Mouse (Mus musculus): Measurements from ENCODE around the gene Grap2. TPM values are rescaled to one million over a fixed set of nuclear protein-coding genes. Genes with fewer than 3 reads are reported as not detected.

Gene Grap2
- polyA plus RNA-seq, 1 experiment from 2014 or later: 1.5 TPM

DNA sequence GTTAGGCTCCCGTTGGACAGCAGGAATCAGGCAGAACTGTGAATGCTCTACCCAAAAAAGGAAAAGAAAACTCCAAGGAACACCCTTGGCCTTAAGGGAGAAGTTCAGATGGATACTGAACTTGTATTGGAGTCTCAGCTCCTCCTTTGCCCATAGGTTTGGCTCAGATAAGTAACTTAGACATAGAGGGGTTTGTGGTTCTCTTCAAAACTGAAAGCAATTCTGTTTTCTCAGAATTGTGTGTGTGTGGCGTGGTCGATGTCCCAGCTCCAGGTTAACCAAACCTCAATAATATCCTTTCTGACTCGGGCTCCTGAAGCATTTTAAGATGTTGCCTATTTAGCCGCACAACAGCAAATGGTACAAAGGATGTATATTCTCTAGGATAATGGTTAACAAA lies 18.2 kb downstream of the Grap2 start:
- Histone ChIP-seq H3K9me3 (ENCODE audit: control insufficient read depth, low read length) (no peaks in the 10 kb centered on the region), H3K4me3 (ENCODE audit: low read length) (no peak overlapping the region), H3K4me2 (ENCODE audit: low read depth, low read length) (no peak overlapping the region), H3K4me1 (replicated peaks; ENCODE audit: control insufficient read depth, insufficient read depth, low read length) (no peaks in the 10 kb centered on the region), H3K27ac (ENCODE audit: low read length) (no peak overlapping the region), H3K27me3 (ENCODE audit: control insufficient read depth, insufficient read depth, low read depth, low read length) (no peaks in the 10 kb centered on the region), H3K36me3 (ENCODE audit: control insufficient read depth, insufficient read depth, low read length) (no peaks in the 10 kb centered on the region), H3K9ac (ENCODE audit: low read length) (no peak overlapping the region)
- 77% methylated on average over 5 of the region's 5 CpGs for WGBS
- no peak for ATAC-seq (ENCODE audit: low read depth)

DNA sequence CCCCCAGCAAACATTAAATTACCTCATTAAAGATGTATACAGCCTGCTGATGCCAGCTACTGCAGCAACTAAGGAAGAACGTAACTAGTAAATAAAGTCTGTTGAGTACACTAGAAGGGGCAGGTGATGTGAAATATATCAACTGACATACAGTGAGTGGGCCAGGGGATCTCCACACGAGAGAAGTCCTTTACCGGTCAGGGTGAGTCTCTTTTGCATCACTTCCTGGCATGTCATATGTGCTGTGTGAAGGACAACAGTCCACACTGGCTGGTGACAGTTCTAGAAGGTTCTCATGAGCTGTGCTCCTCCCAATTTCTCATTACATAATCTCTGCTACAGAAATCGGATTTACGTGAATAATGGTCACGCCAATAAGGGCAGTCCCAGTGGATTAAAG lies 20.3 kb downstream of the Grap2 start:
- ATAC-seq (ENCODE audit: low read depth): no peak
- Histone ChIP-seq H3K27ac (ENCODE audit: low read length) (no peak overlapping the region), H3K4me3 (ENCODE audit: low read length) (no peak overlapping the region), H3K9me3 (ENCODE audit: control insufficient read depth, low read length) (no peaks in the 10 kb centered on the region), H3K4me2 (ENCODE audit: low read depth, low read length) (no peak overlapping the region), H3K27me3 (ENCODE audit: control insufficient read depth, insufficient read depth, low read depth, low read length) (no peaks in the 10 kb centered on the region), H3K36me3 (ENCODE audit: control insufficient read depth, insufficient read depth, low read length) (no peaks in the 10 kb centered on the region), H3K9ac (ENCODE audit: low read length) (no peak overlapping the region), H3K4me1 (replicated peaks; ENCODE audit: control insufficient read depth, insufficient read depth, low read length) (no peaks in the 10 kb centered on the region)
- 75% methylated on average over 6 of the region's 6 CpGs for WGBS

DNA sequence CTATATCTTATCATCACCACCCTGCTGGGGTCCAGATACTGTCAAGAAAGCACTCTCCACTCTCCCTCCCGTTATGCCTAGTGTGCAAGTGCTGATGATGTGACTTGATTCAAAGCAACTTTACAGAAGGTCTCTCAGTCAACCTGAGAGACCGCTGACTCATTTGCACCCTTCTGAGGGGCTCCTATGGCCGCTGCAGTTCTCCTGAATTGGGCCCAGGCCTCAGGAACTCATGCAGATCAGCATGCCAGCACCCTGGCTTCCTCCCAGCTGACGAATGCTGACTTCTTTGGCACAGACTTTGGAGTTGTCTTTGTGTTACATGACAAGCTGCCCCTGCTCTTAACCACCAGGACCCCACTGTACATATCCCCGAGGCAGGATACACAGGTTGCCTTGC lies 21.5 kb downstream of the Grap2 start:
- Histone ChIP-seq H3K36me3 (ENCODE audit: control insufficient read depth, insufficient read depth, low read length) (no peaks in the 10 kb centered on the region), H3K4me2 (ENCODE audit: low read depth, low read length) (no peak overlapping the region), H3K4me3 (ENCODE audit: low read length) (no peak overlapping the region), H3K9ac (ENCODE audit: low read length) (no peak overlapping the region), H3K4me1 (replicated peaks; ENCODE audit: control insufficient read depth, insufficient read depth, low read length) (no peaks in the 10 kb centered on the region; the same call in 1 of the 2 replicates), H3K27me3 (ENCODE audit: control insufficient read depth, insufficient read depth, low read depth, low read length) (no peaks in the 10 kb centered on the region), H3K9me3 (ENCODE audit: control insufficient read depth, low read length) (no peaks in the 10 kb centered on the region), H3K27ac (ENCODE audit: low read length) (no peak overlapping the region)
- no peak for ATAC-seq (ENCODE audit: low read depth)
- 49% methylated on average over 5 of the region's 5 CpGs for WGBS

DNA sequence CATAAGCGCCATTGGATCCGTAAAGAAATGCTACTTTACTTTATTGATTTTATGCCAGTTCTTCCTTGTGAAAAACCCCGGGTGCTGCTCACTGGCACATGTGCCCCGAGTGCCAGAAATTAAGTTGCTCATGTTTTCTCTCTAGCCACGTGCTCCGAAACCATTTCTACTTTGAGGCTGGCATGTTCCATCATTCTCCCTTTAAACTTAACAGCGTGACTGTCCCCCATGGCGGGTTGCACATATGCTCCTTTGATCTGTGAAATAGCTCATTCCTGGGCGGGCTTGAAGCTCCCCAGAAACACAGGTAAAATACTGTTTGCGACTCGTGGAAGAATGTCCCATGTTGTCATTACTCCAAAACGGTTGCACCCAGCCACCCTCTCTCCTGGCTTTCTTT lies 26.4 kb downstream of the Grap2 start:
- H3K36me3 ChIP-seq (ENCODE audit: control insufficient read depth, insufficient read depth, low read length): no peaks in the 10 kb centered on the region
- H3K9me3 ChIP-seq (ENCODE audit: control insufficient read depth, low read length): no peaks in the 10 kb centered on the region
- H3K9ac ChIP-seq (ENCODE audit: low read length): no peak overlapping the region
- H3K4me2 ChIP-seq (ENCODE audit: low read depth, low read length): peak overlapping the region; percentile 33
- no peaks in the 10 kb centered on the region for H3K27me3 ChIP-seq (ENCODE audit: control insufficient read depth, insufficient read depth, low read depth, low read length)
- no peak overlapping the region for H3K4me3 ChIP-seq (ENCODE audit: low read length)
- WGBS: 62% methylated on average over 12 of the region's 12 CpGs
- ATAC-seq (ENCODE audit: low read depth): no peak
- H3K4me1 ChIP-seq (replicated peaks; ENCODE audit: control insufficient read depth, insufficient read depth, low read length): peaks cover 4% of the 10 kb centered on the region; the same call in 1 of the 2 replicates
- H3K27ac ChIP-seq (ENCODE audit: low read length): no peak overlapping the region

DNA sequence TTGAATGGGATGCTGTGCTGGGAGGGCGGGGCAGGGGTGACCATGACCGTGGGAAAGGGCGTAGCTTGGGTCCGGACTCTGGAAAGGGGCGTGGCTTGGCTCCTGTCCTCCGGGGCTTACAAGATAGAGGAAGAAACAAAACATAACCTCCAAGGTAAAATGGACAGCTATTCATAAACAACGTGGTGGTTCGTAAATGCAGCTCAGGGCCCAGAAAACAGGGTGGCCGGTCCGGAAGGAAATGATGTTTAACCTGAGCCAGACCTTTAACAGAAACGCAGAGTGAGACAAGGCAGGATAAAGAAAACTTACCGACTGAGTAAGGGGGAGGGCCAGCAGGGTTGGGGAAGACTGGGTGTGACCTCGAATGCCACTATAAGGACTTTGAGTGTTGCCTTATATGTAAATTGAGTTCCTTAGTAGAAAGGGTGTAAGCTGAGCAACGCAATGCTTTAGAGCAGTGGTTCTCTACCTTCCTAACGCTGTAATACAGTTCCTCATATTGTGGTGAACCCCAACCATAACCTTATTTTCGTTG lies 26.9 kb downstream of the Grap2 start:
- peaks cover 4% of the 10 kb centered on the region; the same call in 1 of the 2 replicates for H3K4me1 ChIP-seq (replicated peaks; ENCODE audit: control insufficient read depth, insufficient read depth, low read length)
- H3K36me3 ChIP-seq (ENCODE audit: control insufficient read depth, insufficient read depth, low read length): no peaks in the 10 kb centered on the region
- no peaks in the 10 kb centered on the region for H3K9me3 ChIP-seq (ENCODE audit: control insufficient read depth, low read length)
- H3K4me3 ChIP-seq (ENCODE audit: low read length): 0 out of 2 replicates have a peak overlapping the region, but pooled peaks have one; percentile 2
- H3K9ac ChIP-seq (ENCODE audit: low read length): no peak overlapping the region
- ATAC-seq (ENCODE audit: low read depth): peak; percentile 73; the same call in 1 of the 2 replicates
- no peak overlapping the region for H3K27ac ChIP-seq (ENCODE audit: low read length)
- 26% methylated on average over 16 of the region's 16 CpGs for WGBS
- H3K4me2 ChIP-seq (ENCODE audit: low read depth, low read length): peak overlapping the region; percentile 33
- no peaks in the 10 kb centered on the region for H3K27me3 ChIP-seq (ENCODE audit: control insufficient read depth, insufficient read depth, low read depth, low read length)

DNA sequence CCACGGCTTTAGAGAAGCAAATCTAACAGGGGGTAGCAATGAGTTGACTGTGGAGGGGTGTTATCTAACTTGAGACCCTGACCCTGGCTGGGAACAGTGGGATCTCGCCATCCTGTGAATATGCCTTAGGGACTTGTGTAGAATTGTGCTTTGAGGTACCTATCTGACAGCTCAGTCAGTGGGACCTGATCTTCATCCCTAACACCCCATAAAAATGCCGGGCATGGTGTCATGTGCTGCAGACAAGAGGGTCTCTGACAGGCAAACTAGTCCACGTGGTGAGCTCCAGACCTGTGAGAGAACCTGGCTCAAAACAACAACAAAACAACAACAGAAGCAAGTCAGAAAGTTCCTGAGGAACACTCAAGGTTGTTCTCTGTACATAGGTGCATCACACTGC lies 27.4 kb downstream of the Grap2 start:
- Histone ChIP-seq H3K36me3 (ENCODE audit: control insufficient read depth, insufficient read depth, low read length) (no peaks in the 10 kb centered on the region), H3K4me1 (replicated peaks; ENCODE audit: control insufficient read depth, insufficient read depth, low read length) (peaks cover 4% of the 10 kb centered on the region; the same call in 1 of the 2 replicates), H3K9me3 (ENCODE audit: control insufficient read depth, low read length) (no peaks in the 10 kb centered on the region), H3K4me2 (ENCODE audit: low read depth, low read length) (no peak overlapping the region), H3K9ac (ENCODE audit: low read length) (no peak overlapping the region), H3K27me3 (ENCODE audit: control insufficient read depth, insufficient read depth, low read depth, low read length) (no peaks in the 10 kb centered on the region), H3K4me3 (ENCODE audit: low read length) (no peak overlapping the region), H3K27ac (ENCODE audit: low read length) (no peak overlapping the region)
- ATAC-seq (ENCODE audit: low read depth): no peak
- WGBS: 56% methylated on average over 4 of the region's 4 CpGs

DNA sequence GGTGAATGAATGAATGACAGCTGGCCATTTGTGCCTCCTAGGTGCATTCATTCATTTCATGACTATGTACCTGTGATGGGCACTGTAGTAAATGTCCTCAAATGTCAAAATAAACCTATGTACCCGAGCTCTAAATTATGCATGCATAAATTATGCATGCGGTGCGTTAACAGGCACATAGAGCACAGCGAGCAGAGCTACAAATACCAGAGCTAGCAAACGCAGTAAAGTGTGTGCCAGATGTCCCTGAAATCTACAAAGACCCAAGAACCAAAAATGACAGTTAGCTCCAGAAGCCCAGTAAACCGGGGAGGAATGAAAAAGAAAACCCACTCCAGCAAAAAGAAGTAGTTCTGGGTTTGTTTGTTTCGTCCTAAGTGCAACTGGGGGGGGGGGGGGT lies 29.1 kb downstream of the Grap2 start:
- 68% methylated on average over 7 of the region's 7 CpGs for WGBS
- no peak for ATAC-seq (ENCODE audit: low read depth)
- Histone ChIP-seq H3K27ac (ENCODE audit: low read length) (no peak overlapping the region), H3K9ac (ENCODE audit: low read length) (no peak overlapping the region), H3K4me1 (replicated peaks; ENCODE audit: control insufficient read depth, insufficient read depth, low read length) (peaks cover 4% of the 10 kb centered on the region; the same call in 1 of the 2 replicates), H3K4me3 (ENCODE audit: low read length) (no peak overlapping the region), H3K4me2 (ENCODE audit: low read depth, low read length) (no peak overlapping the region), H3K27me3 (ENCODE audit: control insufficient read depth, insufficient read depth, low read depth, low read length) (no peaks in the 10 kb centered on the region), H3K9me3 (ENCODE audit: control insufficient read depth, low read length) (no peaks in the 10 kb centered on the region), H3K36me3 (ENCODE audit: control insufficient read depth, insufficient read depth, low read length) (no peaks in the 10 kb centered on the region)

DNA sequence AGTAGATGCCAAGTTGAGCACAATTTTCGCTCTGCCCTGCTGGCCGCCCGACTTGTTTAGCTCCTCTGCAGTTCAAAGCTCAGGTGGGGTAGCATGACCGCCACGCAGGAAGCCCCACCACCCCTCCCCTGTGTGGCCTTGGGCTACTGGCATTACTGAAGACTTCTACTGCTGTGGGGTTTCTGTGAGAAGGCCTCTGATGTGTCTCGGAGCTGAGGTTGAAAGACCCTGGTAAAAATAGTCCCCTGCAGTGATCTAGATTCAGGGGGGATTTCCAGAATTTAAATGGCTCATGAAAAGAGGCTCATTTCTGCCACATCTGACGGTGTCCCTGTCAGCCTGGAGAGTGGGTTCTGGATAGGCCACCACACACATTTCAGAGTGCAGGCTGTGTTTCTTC lies 30.1 kb downstream of the Grap2 start:
- Histone ChIP-seq H3K4me3 (ENCODE audit: low read length) (no peak overlapping the region), H3K9me3 (ENCODE audit: control insufficient read depth, low read length) (no peaks in the 10 kb centered on the region), H3K4me1 (replicated peaks; ENCODE audit: control insufficient read depth, insufficient read depth, low read length) (peaks cover 4% of the 10 kb centered on the region; the same call in 1 of the 2 replicates), H3K36me3 (ENCODE audit: control insufficient read depth, insufficient read depth, low read length) (no peaks in the 10 kb centered on the region), H3K9ac (ENCODE audit: low read length) (no peak overlapping the region), H3K27me3 (ENCODE audit: control insufficient read depth, insufficient read depth, low read depth, low read length) (no peaks in the 10 kb centered on the region), H3K4me2 (ENCODE audit: low read depth, low read length) (no peak overlapping the region), H3K27ac (ENCODE audit: low read length) (no peak overlapping the region)
- ATAC-seq (ENCODE audit: low read depth): no peak
- WGBS: 61% methylated on average over 7 of the region's 7 CpGs

DNA sequence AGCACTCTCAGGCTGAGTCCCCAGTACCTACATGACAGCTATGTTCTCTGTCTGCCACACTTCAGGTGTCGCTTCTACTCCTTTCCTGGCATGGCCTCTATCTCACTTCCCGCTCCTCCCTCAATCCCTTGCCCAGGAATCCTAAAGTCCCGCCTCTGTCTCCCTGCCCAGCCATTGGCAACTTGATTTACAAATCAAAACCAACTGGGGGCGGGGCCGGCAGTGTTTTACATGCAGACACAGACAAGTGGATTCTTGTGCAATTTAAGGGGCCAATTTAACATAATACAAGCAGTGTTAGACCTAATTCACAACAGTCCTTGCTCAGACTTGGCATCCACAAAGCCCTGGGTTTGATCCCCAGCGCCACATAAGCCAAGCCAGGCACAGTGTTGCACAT lies 31.6 kb downstream of the Grap2 start:
- Histone ChIP-seq H3K27ac (ENCODE audit: low read length) (no peak overlapping the region), H3K9me3 (ENCODE audit: control insufficient read depth, low read length) (no peaks in the 10 kb centered on the region), H3K4me3 (ENCODE audit: low read length) (no peak overlapping the region), H3K27me3 (ENCODE audit: control insufficient read depth, insufficient read depth, low read depth, low read length) (no peaks in the 10 kb centered on the region), H3K9ac (ENCODE audit: low read length) (no peak overlapping the region), H3K4me1 (replicated peaks; ENCODE audit: control insufficient read depth, insufficient read depth, low read length) (peaks cover 4% of the 10 kb centered on the region; the same call in 1 of the 2 replicates), H3K36me3 (ENCODE audit: control insufficient read depth, insufficient read depth, low read length) (no peaks in the 10 kb centered on the region), H3K4me2 (ENCODE audit: low read depth, low read length) (no peak overlapping the region)
- no peak for ATAC-seq (ENCODE audit: low read depth)
- WGBS: 79% methylated on average over 6 of the region's 6 CpGs

DNA sequence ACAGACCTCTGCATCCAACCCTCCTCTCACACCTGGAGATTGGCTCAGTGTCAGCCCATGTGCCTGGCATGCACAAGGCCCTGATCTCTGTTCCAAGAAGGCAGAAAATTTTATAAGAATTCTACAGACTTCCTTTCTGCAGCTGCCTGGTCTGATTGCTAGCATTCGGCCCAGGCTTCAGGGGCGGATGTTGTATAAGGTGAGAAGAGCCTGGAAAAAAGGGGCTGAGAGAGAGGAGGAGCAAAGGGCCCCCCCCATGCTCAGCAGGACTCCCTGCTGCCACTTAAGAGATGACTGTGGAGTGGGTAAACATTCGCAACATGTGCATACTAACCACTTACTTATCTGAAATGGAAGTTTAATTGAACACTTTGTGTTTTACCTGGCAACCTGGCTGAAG lies 35.6 kb downstream of the Grap2 start:
- no peak overlapping the region for H3K27ac ChIP-seq (ENCODE audit: low read length)
- H3K4me2 ChIP-seq (ENCODE audit: low read depth, low read length): no peak overlapping the region
- H3K4me3 ChIP-seq (ENCODE audit: low read length): no peak overlapping the region
- H3K4me1 ChIP-seq (replicated peaks; ENCODE audit: control insufficient read depth, insufficient read depth, low read length): no peaks in the 10 kb centered on the region
- WGBS: 53% methylated on average over 3 of the region's 3 CpGs
- no peaks in the 10 kb centered on the region for H3K9me3 ChIP-seq (ENCODE audit: control insufficient read depth, low read length)
- no peaks in the 10 kb centered on the region for H3K27me3 ChIP-seq (ENCODE audit: control insufficient read depth, insufficient read depth, low read depth, low read length)
- H3K9ac ChIP-seq (ENCODE audit: low read length): no peak overlapping the region
- no peak for ATAC-seq (ENCODE audit: low read depth)
- H3K36me3 ChIP-seq (ENCODE audit: control insufficient read depth, insufficient read depth, low read length): no peaks in the 10 kb centered on the region
